Mouse (Mus musculus): ENCODE results near the gene Olfr52.
"Not testable (repeated sequence)": the region's sequence is repeated elsewhere in the genome, so short reads cannot be mapped to it uniquely, and the experiment has no call there.

Gene Olfr52

GRCm38 (mm10) chr2:86185583-86185982 is at the start of gene Olfr52:
Gene Olfr52 (minus strand): TSS chr2:86185683.
- no peak for DNase-seq

GRCm38 (mm10) chr2:86231301-86231700 is 45.8 kb upstream of the Olfr52 start, which contains the start of gene Olfr1047:
Gene Olfr1047 (minus strand): TSS chr2:86231401.
- DNase-seq, result no peak

GRCm38 (mm10) chr2:86219214-86219613 is 33.7 kb upstream of the Olfr52 start, which contains the start of gene Olfr1046:
Gene Olfr1046 (minus strand): TSS chr2:86219314.
- no peak for DNase-seq

- no peak for DNase-seq
Measured at GRCm38 (mm10) chr2:86202909-86203308, 17.4 kb upstream of the Olfr52 start, which contains the start of gene Olfr1045. Gene Olfr1045 (minus strand): TSS chr2:86203009.

GRCm38 (mm10) chr2:86195863-86196262 is 10.4 kb upstream of the Olfr52 start:
- no peak for DNase-seq

GRCm38 (mm10) chr2:86179950-86180349 is 5.5 kb downstream of the Olfr52 start:
- no peak for DNase-seq

GRCm38 (mm10) chr2:86177720-86178119 is 7.8 kb downstream of the Olfr52 start, which contains the start of gene Olfr1044:
Gene Olfr1044 (minus strand): TSS chr2:86177820.
- no peak for DNase-seq

- not testable (repeated sequence) for DNase-seq
Measured at GRCm38 (mm10) chr2:86175422-86175821, 10.1 kb downstream of the Olfr52 start.

- DNase-seq, result no peak
Measured at GRCm38 (mm10) chr2:86167422-86167821, 18.1 kb downstream of the Olfr52 start, which contains the start of gene Olfr1043. Gene Olfr1043 (minus strand): TSS chr2:86167522.

- DNase-seq, result no peak
Measured at GRCm38 (mm10) chr2:86161738-86162137, 23.7 kb downstream of the Olfr52 start, which contains the start of gene Olfr1042. Gene Olfr1042 (minus strand): TSS chr2:86161838.

GRCm38 (mm10) chr2:86146632-86147031 is 38.9 kb downstream of the Olfr52 start, which contains the start of gene Olfr1040:
Gene Olfr1040 (minus strand): TSS chr2:86146732.
- DNase-seq, result no peak

GRCm38 (mm10) chr2:86135828-86136227 is 49.7 kb downstream of the Olfr52 start, which contains the start of gene Olfr1039:
Gene Olfr1039 (minus strand): TSS chr2:86135928.
- DNase-seq, result no peak

Data from cerebellum, postnatal 36 days (tissue).